Mouse (Mus musculus): Measurements from ENCODE around the gene Smdt1. TPM values are rescaled to one million over a fixed set of nuclear protein-coding genes. Genes with fewer than 3 reads are reported as not detected.

The Smdt1 gene
- polyA plus RNA-seq, 1 experiment = 206 TPM

DNA sequence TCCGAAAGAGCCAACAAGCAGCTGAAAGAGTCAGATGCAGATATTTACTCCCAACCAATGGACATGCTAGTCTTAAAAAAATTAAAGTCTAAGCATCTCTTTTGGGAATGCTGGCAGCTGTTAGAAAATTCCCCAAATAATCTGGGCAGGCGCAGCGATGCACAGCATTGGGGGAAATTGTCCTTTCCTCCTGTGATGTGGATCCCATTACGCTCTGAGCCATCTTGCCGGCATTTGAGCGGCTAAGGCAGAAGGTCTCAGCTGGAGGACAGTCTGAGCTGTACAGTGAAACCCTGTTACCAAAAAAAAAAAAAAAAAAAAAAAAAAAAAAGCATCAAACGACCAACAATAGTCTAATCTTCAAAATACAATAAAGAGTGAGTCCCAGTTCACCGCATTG, 16.6 kb upstream of the Smdt1 start:
- TF ChIP-seq CTCF (IDR thresholded peaks at IDR 0.05; ENCODE audit: low read depth, low read length) (no peak), POLR2A (IDR thresholded peaks at IDR 0.05; ENCODE audit: borderline replicate concordance, low read depth, low read length) (no peak)
- Histone ChIP-seq H3K27ac (ENCODE audit: insufficient read depth, low read depth, low read length) (no peak overlapping the region), H3K4me1 (ENCODE audit: control insufficient read depth, insufficient read depth, low read length) (peaks cover 16% of the 10 kb centered on the region), H3K4me3 (ENCODE audit: insufficient read depth, low read length) (no peak overlapping the region)

DNA sequence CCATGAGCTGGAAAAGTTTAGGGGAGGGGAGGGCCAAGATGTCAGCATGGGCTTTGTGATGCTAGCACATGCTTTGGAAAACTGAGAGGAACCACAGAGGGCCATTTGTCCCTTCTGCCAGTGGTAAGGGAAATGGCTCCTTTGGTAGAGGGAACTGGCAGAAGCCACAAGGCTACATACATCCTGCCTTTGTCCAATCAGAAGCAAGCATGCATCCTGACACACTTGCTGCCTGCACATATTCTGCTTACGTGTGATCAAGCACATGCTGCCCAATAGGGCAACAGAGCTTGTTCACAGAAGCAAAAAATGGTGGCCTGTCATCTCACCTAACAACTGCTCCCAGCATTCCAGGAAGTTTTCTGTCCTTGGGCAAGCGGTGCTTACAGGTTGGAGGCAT, 13.4 kb upstream of the Smdt1 start:
- H3K4me3 ChIP-seq (ENCODE audit: insufficient read depth, low read length) = no peak overlapping the region
- TF ChIP-seq POLR2A (IDR thresholded peaks at IDR 0.05; ENCODE audit: borderline replicate concordance, low read depth, low read length) = no peak
- TF ChIP-seq CTCF (IDR thresholded peaks at IDR 0.05; ENCODE audit: low read depth, low read length) = no peak
- H3K4me1 ChIP-seq (ENCODE audit: control insufficient read depth, insufficient read depth, low read length) = peaks cover 7% of the 10 kb centered on the region
- H3K27ac ChIP-seq (ENCODE audit: insufficient read depth, low read depth, low read length) = no peak overlapping the region

DNA sequence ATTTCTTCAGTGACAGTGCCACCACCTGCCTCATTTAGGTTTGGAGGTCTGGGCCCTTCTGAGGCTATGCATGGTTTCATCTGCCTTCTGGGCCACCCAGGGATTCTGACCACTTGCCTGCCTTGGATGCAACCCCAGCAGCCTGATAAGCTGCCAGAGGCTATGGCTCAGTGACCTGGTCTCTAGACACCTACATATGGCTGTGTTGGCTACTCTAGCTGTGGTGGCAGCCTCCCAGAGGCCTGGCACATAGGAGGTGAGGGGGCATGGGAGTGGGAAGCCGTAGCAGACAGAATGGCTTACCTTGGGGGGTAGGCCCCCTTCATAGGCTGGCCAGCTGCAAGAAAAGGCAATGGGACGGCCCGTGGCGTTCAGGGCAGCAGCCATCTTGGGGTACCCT, 3.6 kb upstream of the Smdt1 start:
- H3K27ac ChIP-seq (ENCODE audit: insufficient read depth, low read depth, low read length) = no peak overlapping the region
- no peak overlapping the region for H3K4me3 ChIP-seq (ENCODE audit: insufficient read depth, low read length)
- H3K4me1 ChIP-seq (ENCODE audit: control insufficient read depth, insufficient read depth, low read length) = peaks cover 7% of the 10 kb centered on the region
- TF ChIP-seq POLR2A (IDR thresholded peaks at IDR 0.05; ENCODE audit: borderline replicate concordance, low read depth, low read length) (no peak), CTCF (IDR thresholded peaks at IDR 0.05; ENCODE audit: low read depth, low read length) (no peak)

DNA sequence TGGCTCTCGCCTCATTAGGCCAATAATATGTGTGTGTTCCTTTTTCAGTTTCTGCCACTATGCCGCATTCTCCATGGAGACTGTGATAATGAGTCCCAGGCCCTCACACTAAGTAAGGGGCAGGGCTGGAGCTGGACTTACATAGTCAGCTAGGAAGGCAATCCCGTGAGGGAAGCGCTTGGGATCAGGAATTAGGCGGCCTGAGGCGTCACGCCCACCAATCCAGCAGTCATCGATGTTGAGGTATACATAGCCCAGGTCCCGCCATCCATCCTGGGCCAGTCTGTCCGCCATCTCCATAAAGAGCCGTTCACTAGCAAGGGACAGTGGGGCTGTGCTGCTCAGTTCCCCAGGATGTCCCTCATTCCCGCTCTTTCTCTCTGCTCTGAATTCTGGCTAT, 2.1 kb upstream of the Smdt1 start:
- Histone ChIP-seq H3K27ac (ENCODE audit: insufficient read depth, low read depth, low read length) (no peak overlapping the region), H3K4me1 (ENCODE audit: control insufficient read depth, insufficient read depth, low read length) (peaks cover 7% of the 10 kb centered on the region), H3K4me3 (ENCODE audit: insufficient read depth, low read length) (no peak overlapping the region)
- TF ChIP-seq POLR2A (IDR thresholded peaks at IDR 0.05; ENCODE audit: borderline replicate concordance, low read depth, low read length) = no peak
- TF ChIP-seq CTCF (IDR thresholded peaks at IDR 0.05; ENCODE audit: low read depth, low read length) = no peak

DNA sequence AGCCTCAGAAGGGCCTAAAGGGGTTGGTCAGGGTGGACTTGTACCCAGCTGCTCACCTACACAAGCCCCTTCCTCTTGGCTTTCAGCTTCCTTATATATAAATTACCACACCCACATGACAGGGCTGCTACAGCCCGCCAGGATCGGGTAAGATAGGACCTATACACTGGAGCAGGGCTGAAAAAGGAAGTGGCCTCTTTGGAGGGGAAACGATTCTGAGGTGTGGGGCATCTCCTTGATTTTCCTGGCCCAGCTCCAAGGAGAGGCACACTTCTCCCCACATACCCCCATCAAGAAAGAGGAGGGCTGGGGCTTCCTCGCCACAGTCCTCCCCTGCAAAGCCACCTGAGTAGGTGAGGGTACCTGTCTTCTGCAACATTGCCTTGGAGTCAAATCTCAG, 884 bp upstream of the Smdt1 start:
- peaks cover 7% of the 10 kb centered on the region for H3K4me1 ChIP-seq (ENCODE audit: control insufficient read depth, insufficient read depth, low read length)
- H3K27ac ChIP-seq (ENCODE audit: insufficient read depth, low read depth, low read length) = peak overlapping the region; percentile 60
- peak overlapping the region; percentile 80 for H3K4me3 ChIP-seq (ENCODE audit: insufficient read depth, low read length)
- TF ChIP-seq CTCF (IDR thresholded peaks at IDR 0.05; ENCODE audit: low read depth, low read length) (no peak), POLR2A (IDR thresholded peaks at IDR 0.05; ENCODE audit: borderline replicate concordance, low read depth, low read length) (no peak)

DNA sequence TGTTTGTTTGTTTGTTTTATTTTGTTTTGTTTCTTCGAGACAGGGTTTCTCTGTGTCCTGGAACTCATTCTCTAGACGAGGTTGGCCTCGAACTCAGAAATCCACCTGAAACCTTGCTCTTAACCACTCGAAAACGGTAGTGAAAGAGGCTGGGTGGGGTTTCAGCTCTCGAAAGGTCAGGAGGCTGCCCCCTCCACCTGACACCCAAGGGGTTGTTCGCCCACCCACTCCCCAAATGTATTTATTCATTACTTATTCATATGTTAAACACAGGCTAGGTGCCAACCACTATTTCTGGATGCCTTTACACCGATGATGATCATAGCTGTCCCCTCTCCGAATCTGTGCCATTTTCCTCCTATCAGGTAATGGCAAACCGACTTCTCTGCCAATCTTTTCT, 391 bp downstream of the Smdt1 start:
- H3K27ac ChIP-seq (ENCODE audit: insufficient read depth, low read depth, low read length) = no peak overlapping the region
- H3K4me3 ChIP-seq (ENCODE audit: insufficient read depth, low read length) = peak overlapping the region; percentile 80
- TF ChIP-seq CTCF (IDR thresholded peaks at IDR 0.05; ENCODE audit: low read depth, low read length) (no peak), POLR2A (IDR thresholded peaks at IDR 0.05; ENCODE audit: borderline replicate concordance, low read depth, low read length) (no peak)
- H3K4me1 ChIP-seq (ENCODE audit: control insufficient read depth, insufficient read depth, low read length) = peaks cover 7% of the 10 kb centered on the region

- H3K4me3 ChIP-seq (ENCODE audit: insufficient read depth, low read length) = no peak overlapping the region
- TF ChIP-seq POLR2A (IDR thresholded peaks at IDR 0.05; ENCODE audit: borderline replicate concordance, low read depth, low read length) (no peak), CTCF (IDR thresholded peaks at IDR 0.05; ENCODE audit: low read depth, low read length) (no peak)
- peaks cover 7% of the 10 kb centered on the region for H3K4me1 ChIP-seq (ENCODE audit: control insufficient read depth, insufficient read depth, low read length)
- H3K27ac ChIP-seq (ENCODE audit: insufficient read depth, low read depth, low read length) = no peak overlapping the region
Observed at GRCm38 (mm10) chr15:82339634-82340254, 985 bp downstream of the Smdt1 start.

GRCm38 (mm10) chr15:82340414-82341035, 1.8 kb downstream of the Smdt1 start:
- H3K27ac ChIP-seq (ENCODE audit: insufficient read depth, low read depth, low read length) = no peak overlapping the region
- no peak overlapping the region for H3K4me3 ChIP-seq (ENCODE audit: insufficient read depth, low read length)
- TF ChIP-seq CTCF (IDR thresholded peaks at IDR 0.05; ENCODE audit: low read depth, low read length) (no peak), POLR2A (IDR thresholded peaks at IDR 0.05; ENCODE audit: borderline replicate concordance, low read depth, low read length) (no peak)
- peaks cover 11% of the 10 kb centered on the region for H3K4me1 ChIP-seq (ENCODE audit: control insufficient read depth, insufficient read depth, low read length)

DNA sequence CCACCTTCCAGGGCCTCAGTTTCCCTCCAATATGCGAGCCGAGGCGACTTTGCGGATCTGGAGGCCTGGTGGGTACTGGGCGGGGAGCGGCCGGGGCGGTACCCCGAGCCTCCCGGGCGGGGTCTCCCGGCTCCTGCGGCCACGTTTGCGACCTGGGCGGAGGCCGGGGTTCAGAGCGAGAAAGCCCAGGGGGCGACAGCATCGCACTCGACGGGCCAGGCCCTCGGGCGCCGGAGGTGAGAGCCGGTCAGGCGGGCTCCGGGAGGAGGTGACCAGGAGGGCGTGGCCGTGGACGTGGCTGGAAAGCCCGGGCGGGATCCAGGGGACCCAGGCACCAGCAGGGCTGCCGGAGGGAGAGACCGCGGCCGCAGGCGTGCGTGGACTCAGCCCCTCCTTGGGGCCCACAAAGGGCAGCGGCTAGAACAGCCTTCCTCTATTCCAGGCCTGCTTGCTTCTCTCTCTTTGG, 2.3 kb downstream of the Smdt1 start:
- Histone ChIP-seq H3K27ac (ENCODE audit: insufficient read depth, low read depth, low read length) (no peak overlapping the region), H3K4me3 (ENCODE audit: insufficient read depth, low read length) (no peak overlapping the region), H3K4me1 (ENCODE audit: control insufficient read depth, insufficient read depth, low read length) (peaks cover 11% of the 10 kb centered on the region)
- TF ChIP-seq POLR2A (IDR thresholded peaks at IDR 0.05; ENCODE audit: borderline replicate concordance, low read depth, low read length) (no peak), CTCF (IDR thresholded peaks at IDR 0.05; ENCODE audit: low read depth, low read length) (no peak)

- TF ChIP-seq POLR2A (IDR thresholded peaks at IDR 0.05; ENCODE audit: borderline replicate concordance, low read depth, low read length) (no peak), CTCF (IDR thresholded peaks at IDR 0.05; ENCODE audit: low read depth, low read length) (no peak)
- Histone ChIP-seq H3K4me1 (ENCODE audit: control insufficient read depth, insufficient read depth, low read length) (peaks cover 11% of the 10 kb centered on the region), H3K4me3 (ENCODE audit: insufficient read depth, low read length) (no peak overlapping the region), H3K27ac (ENCODE audit: insufficient read depth, low read depth, low read length) (no peak overlapping the region)
Observed at GRCm38 (mm10) chr15:82341675-82342542, 3.1 kb downstream of the Smdt1 start.

Measured in bone marrow macrophage, adult 2 months (primary cell).